ENCODE assay signal across 10 mouse cellular contexts in genomic region chr7:62078607-62079006, GRCm38 (mm10).
DNase-seq lines count a peak whose midpoint lies in the region; ATAC-seq lines count a peak whose summit lies in the region.
"Had no signal": no experiment of that assay in that cellular context is flagged by ENCODE, and none has a peak within 500 bp of the region (broad histone marks: within the 10 kb centered on the region; RNA-seq: fewer than 3 reads in every experiment).

No protein-coding gene starts in this region.

- 65% methylated on average over 1 of the region's 1 CpGs for WGBS in hindbrain, embryonic 12.5 days
- WGBS in hindbrain, embryonic 10.5 days: 84% methylated on average over 1 of the region's 1 CpGs
- 39% methylated on average over 1 of the region's 1 CpGs for WGBS in midbrain, embryonic 13.5 days
- 85% methylated on average over 1 of the region's 1 CpGs for WGBS in midbrain, embryonic 11.5 days
- 42% methylated on average over 1 of the region's 1 CpGs for WGBS in forebrain, embryonic 16.5 days

- H3K36me3 ChIP-seq in hindbrain, embryonic 12.5 days: no peaks in the 10 kb centered on the region
- H3K36me3 ChIP-seq in hindbrain, embryonic 10.5 days: no peaks in the 10 kb centered on the region
- H3K36me3 ChIP-seq in midbrain, embryonic 13.5 days: no peaks in the 10 kb centered on the region
- H3K36me3 ChIP-seq in midbrain, embryonic 11.5 days (ENCODE audit: control insufficient read depth, insufficient read depth, low read length): no peaks in the 10 kb centered on the region
- H3K36me3 ChIP-seq in forebrain, embryonic 16.5 days (ENCODE audit: control insufficient read depth, insufficient read depth): no peaks in the 10 kb centered on the region
- H3K36me3 ChIP-seq: embryonic facial prominence, embryonic 15.5 days had no signal

- no peaks in the 10 kb centered on the region for H3K9me3 ChIP-seq in hindbrain, embryonic 12.5 days (replicated peaks)
- H3K9me3 ChIP-seq in hindbrain, embryonic 10.5 days: peaks cover 22% of the 10 kb centered on the region
- H3K9me3 ChIP-seq in midbrain, embryonic 13.5 days: no peaks in the 10 kb centered on the region
- no peaks in the 10 kb centered on the region for H3K9me3 ChIP-seq in midbrain, embryonic 11.5 days (ENCODE audit: control insufficient read depth, low read length)
- H3K9me3 ChIP-seq in forebrain, embryonic 16.5 days (ENCODE audit: control insufficient read depth, low read length): no peaks in the 10 kb centered on the region
- H3K9me3 ChIP-seq: embryonic facial prominence, embryonic 15.5 days; megakaryocyte, embryonic 14.5 days had no signal

- H3K27me3 ChIP-seq in hindbrain, embryonic 12.5 days: no peaks in the 10 kb centered on the region
- no peaks in the 10 kb centered on the region for H3K27me3 ChIP-seq in hindbrain, embryonic 10.5 days (ENCODE audit: insufficient read depth, poor library complexity, severe bottlenecking)
- H3K27me3 ChIP-seq in midbrain, embryonic 13.5 days: no peaks in the 10 kb centered on the region
- no peaks in the 10 kb centered on the region for H3K27me3 ChIP-seq in midbrain, embryonic 11.5 days (ENCODE audit: control insufficient read depth, insufficient read depth, low read length)
- H3K27me3 ChIP-seq in forebrain, embryonic 16.5 days (replicated peaks; ENCODE audit: control insufficient read depth, insufficient read depth, low read length): no peaks in the 10 kb centered on the region
- H3K27me3 ChIP-seq: embryonic facial prominence, embryonic 15.5 days; megakaryocyte, embryonic 14.5 days had no signal

- H3K4me1 ChIP-seq in hindbrain, embryonic 12.5 days: no peaks in the 10 kb centered on the region
- no peaks in the 10 kb centered on the region for H3K4me1 ChIP-seq in hindbrain, embryonic 10.5 days (replicated peaks)
- H3K4me1 ChIP-seq in midbrain, embryonic 13.5 days (replicated peaks): no peaks in the 10 kb centered on the region
- H3K4me1 ChIP-seq in midbrain, embryonic 11.5 days (ENCODE audit: control insufficient read depth, insufficient read depth, low read length): no peaks in the 10 kb centered on the region
- H3K4me1 ChIP-seq in forebrain, embryonic 16.5 days (replicated peaks; ENCODE audit: control insufficient read depth, insufficient read depth, low read length): no peaks in the 10 kb centered on the region
- H3K4me1 ChIP-seq: embryonic facial prominence, embryonic 15.5 days; megakaryocyte, embryonic 14.5 days had no signal

- H3K27ac ChIP-seq in hindbrain, embryonic 12.5 days: no peak overlapping the region
- H3K27ac ChIP-seq in hindbrain, embryonic 10.5 days: no peak overlapping the region
- H3K27ac ChIP-seq in midbrain, embryonic 13.5 days: no peak overlapping the region
- no peak overlapping the region for H3K27ac ChIP-seq in midbrain, embryonic 11.5 days (ENCODE audit: low read depth, low read length)
- H3K27ac ChIP-seq in forebrain, embryonic 16.5 days (ENCODE audit: low read length): no peak overlapping the region
- H3K27ac ChIP-seq: embryonic facial prominence, embryonic 15.5 days had no signal

- H3K9ac ChIP-seq in hindbrain, embryonic 12.5 days: no peak overlapping the region
- H3K9ac ChIP-seq in midbrain, embryonic 13.5 days (replicated peaks): no peak overlapping the region
- no peak overlapping the region for H3K9ac ChIP-seq in midbrain, embryonic 11.5 days (ENCODE audit: low read length)
- H3K9ac ChIP-seq in forebrain, embryonic 16.5 days (replicated peaks; ENCODE audit: low read depth, low read length): no peak overlapping the region
- H3K9ac ChIP-seq: embryonic facial prominence, embryonic 15.5 days had no signal

- ATAC-seq in hindbrain, embryonic 12.5 days (ENCODE audit: low FRiP score): peak; percentile 43; the same call in 1 of the 2 replicates
- ATAC-seq in midbrain, embryonic 13.5 days: peak; percentile 78
- no peak for ATAC-seq in midbrain, embryonic 11.5 days (ENCODE audit: low FRiP score)
- peak; percentile 92 for ATAC-seq in forebrain, embryonic 16.5 days

- no peak for DNase-seq in hindbrain, embryonic 10.5 days (ENCODE audit: low spot score)
- DNase-seq in midbrain, embryonic 11.5 days (ENCODE audit: low spot score, missing footprints): no peak
- DNase-seq in skeletal muscle tissue, adult 2 months (ENCODE audit: low read depth, low spot score): peak; percentile 11
- DNase-seq in thymus, postnatal 14 days: no peak
- DNase-seq in layer of hippocampus, postnatal 36 days: no peak

- no peak overlapping the region for H3K4me2 ChIP-seq in hindbrain, embryonic 12.5 days (replicated peaks)
- H3K4me2 ChIP-seq in midbrain, embryonic 13.5 days (replicated peaks): no peak overlapping the region
- H3K4me2 ChIP-seq in midbrain, embryonic 11.5 days: no peak overlapping the region
- H3K4me2 ChIP-seq in forebrain, embryonic 16.5 days (ENCODE audit: low read length): no peak overlapping the region
- H3K4me2 ChIP-seq: embryonic facial prominence, embryonic 15.5 days had no signal

- H3K4me3 ChIP-seq in hindbrain, embryonic 12.5 days: no peak overlapping the region
- H3K4me3 ChIP-seq in hindbrain, embryonic 10.5 days: no peak overlapping the region
- H3K4me3 ChIP-seq in midbrain, embryonic 13.5 days (replicated peaks): no peak overlapping the region
- H3K4me3 ChIP-seq in midbrain, embryonic 11.5 days (ENCODE audit: low read depth, low read length): no peak overlapping the region
- H3K4me3 ChIP-seq in forebrain, embryonic 16.5 days (replicated peaks; ENCODE audit: low read length): no peak overlapping the region
- H3K4me3 ChIP-seq: embryonic facial prominence, embryonic 15.5 days; megakaryocyte, embryonic 14.5 days had no signal
